Mouse (Mus musculus): Measurements from ENCODE around the gene Arhgap33. TPM values are rescaled to one million over a fixed set of nuclear protein-coding genes. Genes with fewer than 3 reads are reported as not detected.

Arhgap33 gene
- total and polyA plus RNA-seq, 3 experiments, result 0.34 to 3.0 (median 0.37) TPM

DNA sequence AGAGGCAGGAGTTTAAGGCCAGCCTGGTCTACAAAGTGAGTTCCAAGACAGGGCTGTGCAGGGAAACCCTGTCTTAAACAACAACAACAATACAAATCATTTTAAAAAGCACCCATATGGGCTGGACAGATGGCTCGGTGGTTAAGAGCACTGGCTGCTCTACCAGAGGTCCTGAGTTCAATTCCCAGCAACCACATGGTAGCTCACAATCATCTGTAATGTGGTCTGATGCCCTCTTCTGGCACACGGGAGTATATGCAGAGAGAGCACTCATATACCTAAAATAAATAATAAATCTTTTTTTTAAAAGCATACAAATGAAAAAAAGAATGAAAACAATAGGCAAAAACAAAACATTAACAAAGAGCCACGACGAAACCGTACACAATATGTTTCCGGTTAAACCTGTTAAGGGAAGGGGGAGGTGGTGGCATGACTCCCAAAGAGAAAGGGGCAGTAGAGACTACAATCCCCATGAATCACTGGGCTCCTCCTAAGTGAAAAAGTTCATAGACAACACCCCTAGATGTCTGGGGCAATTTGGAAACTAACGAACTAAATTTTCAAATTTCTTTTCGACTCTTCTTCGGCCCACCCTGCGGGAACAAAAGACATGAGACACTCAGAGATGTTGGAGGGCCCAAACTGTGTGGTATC lies 16.7 kb upstream of the Arhgap33 start:
- no peak for TF ChIP-seq POLR2A (IDR thresholded peaks at IDR 0.05; ENCODE audit: insufficient read depth, low read depth, low read length)
- peak; percentile 19; the same call in 1 of the 2 replicates for TF ChIP-seq EP300 (IDR thresholded peaks at IDR 0.05; ENCODE audit: insufficient read depth, low read depth, low read length)
- peak; percentile 77 for TF ChIP-seq CTCF (IDR thresholded peaks at IDR 0.05)
- intact Hi-C loops (cut with DNase I), result loop anchor here (2.0 kb wide), 1 partner anchor 17 kb away; the partner anchor contains the start of gene Arhgap33
- H3K4me1 ChIP-seq (ENCODE audit: control insufficient read depth, insufficient read depth, low read length), result no peaks in the 10 kb centered on the region; the same call in 1 of the 2 replicates
- no peaks in the 10 kb centered on the region for H3K79me2 ChIP-seq (replicated peaks; ENCODE audit: control insufficient read depth, insufficient read depth, low read length)
- peak overlapping the region; percentile 78 for H3K9ac ChIP-seq (ENCODE audit: low read depth, low read length)
- H3K36me3 ChIP-seq (ENCODE audit: control insufficient read depth, insufficient read depth, low read length), result no peaks in the 10 kb centered on the region
- no peaks in the 10 kb centered on the region for H3K27me3 ChIP-seq (ENCODE audit: control insufficient read depth, insufficient read depth, low read length)
- H3K27ac ChIP-seq, result peak overlapping the region; percentile 99
- H3K4me3 ChIP-seq, result peak overlapping the region; percentile 60
- no peak for DNase-seq
- WGBS, result 2% methylated on average over 10 of the region's 10 CpGs

- H3K4me1 ChIP-seq (ENCODE audit: control insufficient read depth, insufficient read depth, low read length), result no peaks in the 10 kb centered on the region; the same call in 1 of the 2 replicates
- H3K27me3 ChIP-seq (ENCODE audit: control insufficient read depth, insufficient read depth, low read length), result no peaks in the 10 kb centered on the region
- intact Hi-C loops (cut with DNase I), result loop anchor here (2.0 kb wide), 1 partner anchor 16 kb away; the partner anchor contains the start of gene Arhgap33
- no peak for DNase-seq
- H3K4me3 ChIP-seq, result no peak overlapping the region
- H3K9ac ChIP-seq (ENCODE audit: low read depth, low read length), result no peak overlapping the region
- 93% methylated on average over 1 of the region's 1 CpGs for WGBS
- H3K36me3 ChIP-seq (ENCODE audit: control insufficient read depth, insufficient read depth, low read length), result no peaks in the 10 kb centered on the region
- H3K27ac ChIP-seq, result no peak overlapping the region
- H3K79me2 ChIP-seq (replicated peaks; ENCODE audit: control insufficient read depth, insufficient read depth, low read length), result no peaks in the 10 kb centered on the region
- TF ChIP-seq EP300 (IDR thresholded peaks at IDR 0.05; ENCODE audit: insufficient read depth, low read depth, low read length) (no peak), CTCF (IDR thresholded peaks at IDR 0.05) (no peak), POLR2A (IDR thresholded peaks at IDR 0.05; ENCODE audit: insufficient read depth, low read depth, low read length) (no peak)
These were observed 15.7 kb upstream of the Arhgap33 start for GRCm38 (mm10) chr7:30550603-30551002.

GRCm38 (mm10) chr7:30549880-30550279 lies 15.0 kb upstream of the Arhgap33 start:
- TF ChIP-seq EP300 (IDR thresholded peaks at IDR 0.05; ENCODE audit: insufficient read depth, low read depth, low read length) (no peak), POLR2A (IDR thresholded peaks at IDR 0.05; ENCODE audit: insufficient read depth, low read depth, low read length) (no peak), CTCF (IDR thresholded peaks at IDR 0.05) (no peak)
- no peaks in the 10 kb centered on the region for H3K36me3 ChIP-seq (ENCODE audit: control insufficient read depth, insufficient read depth, low read length)
- no peaks in the 10 kb centered on the region for H3K27me3 ChIP-seq (ENCODE audit: control insufficient read depth, insufficient read depth, low read length)
- H3K4me3 ChIP-seq, result no peak overlapping the region
- 73% methylated on average over 2 of the region's 2 CpGs for WGBS
- no peak overlapping the region for H3K27ac ChIP-seq
- no peak overlapping the region for H3K9ac ChIP-seq (ENCODE audit: low read depth, low read length)
- no peak for DNase-seq
- H3K79me2 ChIP-seq (replicated peaks; ENCODE audit: control insufficient read depth, insufficient read depth, low read length), result no peaks in the 10 kb centered on the region
- no peaks in the 10 kb centered on the region; the same call in 1 of the 2 replicates for H3K4me1 ChIP-seq (ENCODE audit: control insufficient read depth, insufficient read depth, low read length)
- intact Hi-C loops (cut with DNase I), result loop anchor here (2.0 to 5.0 kb wide), 2 partner anchors 15 to 108 kb away; partner anchors contain the start of gene Arhgap33

GRCm38 (mm10) chr7:30544327-30544726 lies 9.5 kb upstream of the Arhgap33 start:
- no peak overlapping the region for H3K27ac ChIP-seq
- TF ChIP-seq CTCF (IDR thresholded peaks at IDR 0.05) (no peak), EP300 (IDR thresholded peaks at IDR 0.05; ENCODE audit: insufficient read depth, low read depth, low read length) (no peak), POLR2A (IDR thresholded peaks at IDR 0.05; ENCODE audit: insufficient read depth, low read depth, low read length) (no peak)
- 86% methylated on average over 2 of the region's 2 CpGs for WGBS
- H3K4me3 ChIP-seq, result no peak overlapping the region
- H3K27me3 ChIP-seq (ENCODE audit: control insufficient read depth, insufficient read depth, low read length), result no peaks in the 10 kb centered on the region
- DNase-seq, result no peak
- no peaks in the 10 kb centered on the region for H3K4me1 ChIP-seq (ENCODE audit: control insufficient read depth, insufficient read depth, low read length)
- no peak overlapping the region for H3K9ac ChIP-seq (ENCODE audit: low read depth, low read length)
- no peaks in the 10 kb centered on the region for H3K36me3 ChIP-seq (ENCODE audit: control insufficient read depth, insufficient read depth, low read length)
- intact Hi-C loops (cut with DNase I), result no loop called here
- H3K79me2 ChIP-seq (replicated peaks; ENCODE audit: control insufficient read depth, insufficient read depth, low read length), result no peaks in the 10 kb centered on the region

DNA sequence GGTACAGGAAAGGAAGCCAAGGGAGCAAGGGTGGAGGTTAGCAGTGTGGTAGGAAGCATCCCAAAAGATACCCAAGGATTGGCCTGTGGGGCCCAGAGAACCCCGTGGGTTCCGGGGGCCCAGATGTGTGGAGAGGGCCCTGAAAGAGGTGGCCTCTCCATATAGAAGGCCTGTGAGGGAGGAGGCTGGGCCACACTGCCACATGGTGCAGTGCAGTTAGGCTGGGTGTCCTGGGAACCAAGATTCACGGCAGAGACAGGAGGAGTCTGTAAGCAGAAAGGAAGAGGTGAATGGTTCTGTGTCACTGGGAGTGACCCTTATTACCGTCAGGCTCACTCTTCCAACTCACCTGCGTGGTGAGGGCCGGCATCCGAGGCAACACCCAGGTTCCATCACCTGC lies 5.7 kb upstream of the Arhgap33 start:
- H3K36me3 ChIP-seq (ENCODE audit: control insufficient read depth, insufficient read depth, low read length), result no peaks in the 10 kb centered on the region

More for the DNA sequence above, 5.7 kb upstream of the Arhgap33 start:
- Histone ChIP-seq H3K4me1 (ENCODE audit: control insufficient read depth, insufficient read depth, low read length) (no peaks in the 10 kb centered on the region), H3K9ac (ENCODE audit: low read depth, low read length) (no peak overlapping the region), H3K4me3 (no peak overlapping the region), H3K79me2 (replicated peaks; ENCODE audit: control insufficient read depth, insufficient read depth, low read length) (no peaks in the 10 kb centered on the region), H3K27me3 (ENCODE audit: control insufficient read depth, insufficient read depth, low read length) (no peaks in the 10 kb centered on the region), H3K27ac (no peak overlapping the region)
- DNase-seq, result no peak
- intact Hi-C loops (cut with DNase I), result no loop called here
- WGBS, result 89% methylated on average over 7 of the region's 7 CpGs
- no peak for TF ChIP-seq CTCF (IDR thresholded peaks at IDR 0.05)
- no peak for TF ChIP-seq EP300 (IDR thresholded peaks at IDR 0.05; ENCODE audit: insufficient read depth, low read depth, low read length)
- no peak for TF ChIP-seq POLR2A (IDR thresholded peaks at IDR 0.05; ENCODE audit: insufficient read depth, low read depth, low read length)

All from heart, adult 2 months (tissue).